Mouse (Mus musculus): ENCODE measurements at regions not wholly inside any gene's neighbourhood (a gene's known extent, or its start where the extent isn't known, plus 50 kb on each side); places are given as distances from the start of the nearest gene placed in this dataset.

- peak; percentile 41 to 50 for DNase-seq (ENCODE audit: low spot score in 2 of 2)
These were observed 61.6 kb downstream of the Spesp1 start for GRCm38 (mm10) chr9:62220451-62220850.

- no peak for DNase-seq (ENCODE audit: low spot score in 2 of 2)
These were observed 66.7 kb downstream of the Spesp1 start for GRCm38 (mm10) chr9:62215151-62215859.

GRCm38 (mm10) chr9:62214546-62214945, 67.5 kb downstream of the Spesp1 start:
- DNase-seq (ENCODE audit: low spot score in 2 of 2): no peak

GRCm38 (mm10) chr9:62212615-62213014, 69.4 kb downstream of the Spesp1 start:
- no peak for DNase-seq (ENCODE audit: low spot score in 2 of 2)

- peak; percentile 31 to 53 for DNase-seq (ENCODE audit: low spot score in 2 of 2)
These were observed 71.2 kb downstream of the Spesp1 start for GRCm38 (mm10) chr9:62210815-62211214.

GRCm38 (mm10) chr9:62208436-62208835, 73.6 kb downstream of the Spesp1 start:
- DNase-seq (ENCODE audit: low spot score in 2 of 2): no peak

- no peak for DNase-seq (ENCODE audit: low spot score in 2 of 2)
These were observed 76.7 kb downstream of the Spesp1 start for GRCm38 (mm10) chr9:62205264-62205663.

- peak; percentile 57 for DNase-seq (ENCODE audit: low spot score in 2 of 2)
These were observed 78.5 kb downstream of the Spesp1 start for GRCm38 (mm10) chr9:62203556-62203955.

- no peak for DNase-seq (ENCODE audit: low spot score in 2 of 2)
These were observed 79.7 kb downstream of the Spesp1 start for GRCm38 (mm10) chr9:62202331-62202730.

GRCm38 (mm10) chr9:62197486-62197885, 75.0 kb upstream of the Glce start:
- DNase-seq (ENCODE audit: low spot score in 2 of 2): no peak

- DNase-seq (ENCODE audit: low spot score in 2 of 2): no peak
These were observed 70.0 kb upstream of the Glce start for GRCm38 (mm10) chr9:62192424-62192892.

- no peak for DNase-seq (ENCODE audit: low spot score in 2 of 2)
These were observed 68.0 kb upstream of the Glce start for GRCm38 (mm10) chr9:62190474-62190873.

GRCm38 (mm10) chr9:62188835-62189234, 66.4 kb upstream of the Glce start:
- DNase-seq (ENCODE audit: low spot score in 2 of 2): no peak

- DNase-seq (ENCODE audit: low spot score in 2 of 2): no peak
These were observed 65.9 kb upstream of the Glce start for GRCm38 (mm10) chr9:62188379-62188778.

- no peak for DNase-seq (ENCODE audit: low spot score in 2 of 2)
These were observed 64.4 kb upstream of the Glce start for GRCm38 (mm10) chr9:62186886-62187285.

- no peak for DNase-seq (ENCODE audit: low spot score in 2 of 2)
These were observed 63.2 kb upstream of the Glce start for GRCm38 (mm10) chr9:62185516-62186280.

- no peak for DNase-seq (ENCODE audit: low spot score in 2 of 2)
These were observed 58.9 kb upstream of the Glce start for GRCm38 (mm10) chr9:62181182-62181830.

- DNase-seq (ENCODE audit: low spot score in 2 of 2): no peak
These were observed 58.2 kb upstream of the Glce start for GRCm38 (mm10) chr9:62180456-62181181.

- DNase-seq (ENCODE audit: low spot score in 2 of 2): no peak
These were observed 52.2 kb upstream of the Glce start for GRCm38 (mm10) chr9:62174651-62175050.

Data from left cerebral cortex, adult 18-20 months (tissue).